Mouse (Mus musculus) testis, adult 2 months (tissue): ENCODE data around the gene Rit1. TPM values are rescaled to one million over a fixed set of nuclear protein-coding genes. Genes with fewer than 3 reads are reported as not detected.

Experiments
- H3K27ac ChIP-seq: fragments of 200-500 bp; 2 replicates; pipeline ENCODE4 v1.5.1; 2012; ENCODE audit warnings: low read depth, low read length; ENCODE audit not compliant: control insufficient read depth, insufficient read depth
- H3K27me3 ChIP-seq: fragments of 200-500 bp; 2 replicates; pipeline ENCODE4 v1.6.1; 2012; ENCODE audit warnings: mild to moderate bottlenecking, low read length, moderate library complexity; ENCODE audit not compliant: control insufficient read depth, insufficient read depth
- H3K36me3 ChIP-seq: fragments of 200-500 bp; 2 replicates; pipeline ENCODE4 v1.6.1; 2012; ENCODE audit warnings: mild to moderate bottlenecking, low read length; ENCODE audit not compliant: control insufficient read depth, insufficient read depth
- H3K4me1 ChIP-seq: fragments of 200-500 bp; 2 replicates; pipeline ENCODE4 v1.6.1; 2012; ENCODE audit warnings: low read length; ENCODE audit not compliant: control insufficient read depth, insufficient read depth
- H3K4me3 ChIP-seq: fragments of 200-500 bp; 2 replicates; pipeline ENCODE4 v1.5.1; 2012; ENCODE audit warnings: low read depth, mild to moderate bottlenecking, low read length, moderate library complexity, mixed read lengths; ENCODE audit not compliant: control insufficient read depth
- CTCF ChIP-seq: fragments of 200-500 bp; IDR thresholded peaks from 2 replicates; pipeline ENCODE4 v1.5.1; 2012; ENCODE audit warnings: low read depth, mild to moderate bottlenecking, inconsistent platforms, low read length, moderate library complexity; ENCODE audit not compliant: control insufficient read depth, insufficient read depth, insufficient replicate concordance
- POLR2A ChIP-seq: fragments of 200-500 bp; IDR thresholded peaks from 2 replicates; pipeline ENCODE4 v1.6.1; 2012; ENCODE audit warnings: low read depth, mild to moderate bottlenecking, inconsistent platforms, low read length, moderate library complexity; ENCODE audit not compliant: control insufficient read depth
- polyA plus RNA-seq: library from polyadenylated mRNA; depleted of rRNA; stranded (reverse); fragments of >200 nt; gene quantifications from 2 replicates; pipeline ENCODE4 v1.2.3, GENCODE M21; 2012; rRNA removed

The Rit1 gene
- 30.5 and 31.0 TPM in 2 replicates for polyA plus RNA-seq

GRCm38 (mm10) chr3:88716399-88717197, at the start of gene Rit1:
Gene Rit1 (plus strand): TSS chr3:88716838.
- Histone ChIP-seq H3K36me3 (peaks cover 2% of the 10 kb centered on the region), H3K27me3 (no peaks in the 10 kb centered on the region), H3K4me3 (peak within 1 kb of the TSS; percentile 78), H3K4me1 (peaks cover 2% of the 10 kb centered on the region; the same call in 1 of the 2 replicates), H3K27ac (peak within 1 kb of the TSS; percentile 8)
- TF ChIP-seq POLR2A (peak; percentile 61), CTCF (no peak)

GRCm38 (mm10) chr3:88677399-88677798, 39.2 kb upstream of the Rit1 start:
- peak overlapping the region; percentile 57 for H3K4me3 ChIP-seq
- H3K4me1 ChIP-seq, result peaks cover 5% of the 10 kb centered on the region
- no peaks in the 10 kb centered on the region for H3K36me3 ChIP-seq
- H3K27ac ChIP-seq, result peak overlapping the region; percentile 54; the same call in 1 of the 2 replicates
- TF ChIP-seq CTCF (0 out of 2 replicates have a peak, but pooled peaks have one; percentile 41), POLR2A (no peak)
- H3K27me3 ChIP-seq, result no peaks in the 10 kb centered on the region

GRCm38 (mm10) chr3:88683814-88684213, 32.8 kb upstream of the Rit1 start:
- Histone ChIP-seq H3K4me3 (peak overlapping the region; percentile 37; the same call in 1 of the 2 replicates), H3K36me3 (no peaks in the 10 kb centered on the region), H3K27me3 (no peaks in the 10 kb centered on the region), H3K4me1 (peaks cover 6% of the 10 kb centered on the region), H3K27ac (no peak overlapping the region)
- no peak for TF ChIP-seq POLR2A
- TF ChIP-seq CTCF, result no peak

- TF ChIP-seq POLR2A (no peak), CTCF (no peak)
- Histone ChIP-seq H3K27me3 (no peaks in the 10 kb centered on the region), H3K36me3 (peaks cover 2% of the 10 kb centered on the region; the same call in 1 of the 2 replicates), H3K27ac (peak overlapping the region; percentile 65; the same call in 1 of the 2 replicates), H3K4me3 (peak overlapping the region; percentile 37), H3K4me1 (peaks cover 6% of the 10 kb centered on the region)
Observed at GRCm38 (mm10) chr3:88684236-88684979, 32.2 kb upstream of the Rit1 start.

GRCm38 (mm10) chr3:88684980-88685941, 31.4 kb upstream of the Rit1 start, which contains the start of gene Khdc4:
Gene Khdc4 (plus strand): TSS chr3:88685803.
- no peak for TF ChIP-seq CTCF
- peak; percentile 98 for TF ChIP-seq POLR2A
- Histone ChIP-seq H3K36me3 (peaks cover 3% of the 10 kb centered on the region; the same call in 1 of the 2 replicates), H3K4me3 (peak within 1 kb of the TSS; percentile 97), H3K27me3 (no peaks in the 10 kb centered on the region), H3K4me1 (peaks cover 6% of the 10 kb centered on the region), H3K27ac (peak within 1 kb of the TSS; percentile 95)

- Histone ChIP-seq H3K4me3 (peak overlapping the region; percentile 97), H3K4me1 (peaks cover 6% of the 10 kb centered on the region), H3K27me3 (no peaks in the 10 kb centered on the region), H3K27ac (peak overlapping the region; percentile 95), H3K36me3 (peaks cover 3% of the 10 kb centered on the region; the same call in 1 of the 2 replicates)
- no peak for TF ChIP-seq POLR2A
- TF ChIP-seq CTCF, result no peak
Observed at GRCm38 (mm10) chr3:88685958-88686451, 30.6 kb upstream of the Rit1 start.
